Mouse (Mus musculus) gastrocnemius, postnatal 36 days (tissue): ENCODE measurements around the gene Prune1. TPM values are rescaled to one million over a fixed set of nuclear protein-coding genes. Genes with fewer than 3 reads are reported as not detected.
A peak's percentile ranks its signal among the peaks of the same experiment; 100 is the strongest.
"Not testable (repeated sequence)": the region's sequence is repeated elsewhere in the genome, so short reads cannot be mapped to it uniquely, and the experiment has no call there.

Source experiments
- DNase-seq, 2 experiments: peaks; one replicate each; pipeline ENCODE4 v3.0.0; 2022
- intact Hi-C: fragments of 180-260 bp; cut with DNase I; formaldehyde crosslinking; loops from one replicate; pipeline ENCODE4 v1.15.1; 2025
- total RNA-seq, 2 experiments: library from RNA; stranded (reverse); gene quantifications; 2 replicates each; pipeline ENCODE4 v1.2.3; 2021

The Prune1 gene
- total RNA-seq, 2 experiments from 2014 or later = 39.4 to 45.5 TPM

- DNase-seq = peak; percentile 79 to 80
- intact Hi-C loops = no loop called here
These were observed 53.6 kb downstream of the Prune1 start, which contains the start of gene Cdc42se1 for GRCm38 (mm10) chr3:95228148-95228893. Gene Cdc42se1 (plus strand): TSS chr3:95228732.

GRCm38 (mm10) chr3:95227214-95227613 is 54.7 kb downstream of the Prune1 start:
- intact Hi-C loops = no loop called here
- DNase-seq = no peak

DNA sequence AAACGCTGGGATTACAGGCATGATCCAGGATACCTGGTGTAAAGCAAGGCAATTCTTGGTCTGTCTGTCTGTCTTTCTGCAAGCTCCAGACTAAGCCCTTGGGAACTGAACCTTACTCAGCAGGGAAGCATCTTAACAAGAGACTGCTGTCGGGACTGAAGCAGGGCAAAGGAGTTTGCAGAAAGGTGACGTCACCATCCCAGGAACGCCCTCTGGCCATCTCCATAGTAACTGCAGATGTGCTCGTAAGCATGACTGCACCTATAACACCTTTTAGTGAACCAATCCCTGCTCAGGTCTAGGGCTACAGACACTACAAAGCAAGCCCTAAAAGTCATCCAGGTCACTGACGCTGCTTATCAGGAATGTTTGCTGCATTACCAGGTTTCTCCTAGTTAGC is 57.6 kb downstream of the Prune1 start:
- intact Hi-C loops = loop anchor here (5.0 kb wide), 1 partner anchor 38 kb away; no protein-coding TSS in a partner anchor
- DNase-seq = no peak

- DNase-seq = no peak
- intact Hi-C loops = loop anchor here (5.0 kb wide), 1 partner anchor 39 kb away; no protein-coding TSS in a partner anchor
These were observed 58.8 kb downstream of the Prune1 start for GRCm38 (mm10) chr3:95223041-95223440.

GRCm38 (mm10) chr3:95218466-95219137 is 63.3 kb downstream of the Prune1 start:
- DNase-seq = no peak
- intact Hi-C loops = loop anchor here (5.0 kb wide), 1 partner anchor 76 kb away; the partner anchor contains the start of gene Tnfaip8l2

- intact Hi-C loops = loop anchor here (5.0 kb wide), 1 partner anchor 75 kb away; the partner anchor contains the start of gene Tnfaip8l2
- peak; percentile 97 to 98 for DNase-seq
These were observed 64.4 kb downstream of the Prune1 start, which contains the start of gene Gabpb2 for GRCm38 (mm10) chr3:95217255-95218134. Gene Gabpb2 (minus strand): TSS chr3:95217916.

GRCm38 (mm10) chr3:95216655-95217254 is 65.1 kb downstream of the Prune1 start:
- intact Hi-C loops = loop anchor here (5.0 kb wide), 1 partner anchor 74 kb away; the partner anchor contains the start of gene Tnfaip8l2
- DNase-seq = no peak

DNA sequence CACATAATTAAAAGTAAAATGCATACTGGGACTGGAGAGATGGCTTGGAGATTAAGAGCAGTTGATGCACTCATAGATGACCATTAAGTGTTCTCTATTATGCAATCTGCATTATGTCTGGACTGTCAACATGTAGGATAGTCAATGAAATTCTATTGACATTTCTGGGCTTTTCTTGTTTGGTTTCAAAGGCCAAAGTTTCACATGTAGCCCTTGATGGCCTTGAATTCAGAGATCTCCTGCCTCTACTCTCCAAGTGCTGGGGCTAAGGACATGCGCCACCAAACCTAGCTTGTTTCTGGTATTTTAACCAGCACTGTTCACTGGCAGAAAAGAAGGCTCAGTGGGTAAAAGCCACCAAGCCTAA is 68.3 kb downstream of the Prune1 start:
- intact Hi-C loops = no loop called here
- DNase-seq = no peak

- intact Hi-C loops, DNase-seq: not testable (repeated sequence)
These were observed 68.8 kb downstream of the Prune1 start for GRCm38 (mm10) chr3:95212889-95213608.

GRCm38 (mm10) chr3:95210585-95210984 is 71.3 kb downstream of the Prune1 start:
- intact Hi-C loops = no loop called here
- no peak for DNase-seq

DNA sequence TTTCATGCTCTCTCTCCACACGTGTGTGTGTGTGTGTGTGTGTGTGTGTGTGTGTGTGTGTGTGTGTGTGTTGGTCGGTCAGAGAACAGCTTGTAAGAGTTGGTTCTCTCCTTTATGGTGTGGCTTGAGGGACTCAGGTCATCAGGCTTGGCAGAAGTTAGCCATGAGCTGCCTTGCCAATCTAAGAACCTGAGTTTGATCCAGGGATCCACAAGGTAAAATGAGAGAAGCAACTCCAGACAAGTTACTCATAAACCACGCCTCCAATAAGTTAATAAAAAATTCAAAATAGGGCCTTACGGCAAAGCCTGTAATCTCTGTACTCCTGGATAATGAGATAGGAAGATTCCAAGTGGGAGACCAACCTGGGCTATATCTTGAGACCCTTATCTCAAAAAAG is 73.6 kb downstream of the Prune1 start:
- DNase-seq = no peak
- intact Hi-C loops = loop anchor here (5.0 kb wide), 1 partner anchor 49 kb away; no protein-coding TSS in a partner anchor

DNA sequence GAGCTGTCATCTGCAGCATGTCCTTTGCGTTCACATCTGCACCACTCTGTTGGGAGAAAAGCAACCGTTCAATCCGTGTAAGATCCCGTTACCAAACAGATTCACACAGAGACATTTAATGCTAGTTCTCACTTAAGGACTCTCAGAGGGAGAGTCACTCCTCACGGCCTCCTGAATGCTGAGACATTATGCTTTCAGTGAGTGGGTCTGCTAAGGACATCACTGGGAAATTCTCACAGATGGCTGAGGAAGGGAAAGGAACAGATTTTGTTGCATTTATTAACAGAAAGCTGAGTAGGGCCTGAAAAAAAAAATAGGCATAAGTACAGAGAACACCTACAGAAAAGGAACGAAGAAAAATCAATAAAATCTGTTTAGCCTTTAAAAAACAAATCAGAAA is 78.0 kb downstream of the Prune1 start:
- DNase-seq = no peak
- intact Hi-C loops = no loop called here

Other genes with a start within 250 kb of the Prune1 start
- 100 to 1,000 TPM; 178 to 188 TPM for gene Psmd4, start 239.5 kb downstream of the Prune1 start, total RNA-seq
- 10 to 100 TPM; 20.2 to 24.8 TPM for gene Pip5k1a, start 175.1 kb downstream of the Prune1 start, total RNA-seq
- 10 to 100 TPM; 39.4 to 47.9 TPM for gene Vps72, start 171.1 kb downstream of the Prune1 start, total RNA-seq
- gene Tmod4, start 157.6 kb downstream of the Prune1 start, total RNA-seq = 100 to 1,000 TPM; 623 to 679 TPM
- 10 to 100 TPM; 21.7 to 27.3 TPM for gene Scnm1, start 148.1 kb downstream of the Prune1 start, total RNA-seq
- 1 to 10 TPM; 6.4 to 8.2 TPM for gene Lysmd1, start 148.0 kb downstream of the Prune1 start, total RNA-seq
- gene Tnfaip8l2, start 139.7 kb downstream of the Prune1 start, total RNA-seq = under 1 TPM; 0.38 to 0.69 TPM
- gene Sema6c, start 121.6 kb downstream of the Prune1 start, total RNA-seq = 10 to 100 TPM; 96.3 to 98.2 TPM
- 1 to 10 TPM; 6.6 to 8.0 TPM for gene Gabpb2, start 64.2 kb downstream of the Prune1 start, total RNA-seq
- gene Cdc42se1, start 53.3 kb downstream of the Prune1 start, total RNA-seq = 10 to 100 TPM; 14.2 to 18.4 TPM
- 10 to 100 TPM; 48.5 to 63.2 TPM for gene Mllt11, start 49.9 kb downstream of the Prune1 start, total RNA-seq
- not detected for gene Gm128, start 40.5 kb downstream of the Prune1 start, total RNA-seq
- not detected for gene Bnipl, start 30.9 kb downstream of the Prune1 start, total RNA-seq
- 10 to 100 TPM; 21.3 to 23.8 TPM for gene Mindy1, start 731 bp downstream of the Prune1 start, total RNA-seq
- under 1 TPM in 1 of 2 experiments, not detected in 1; 0.64 TPM for gene Anxa9, start 25.1 kb upstream of the Prune1 start, total RNA-seq
- gene Cers2, start 32.7 kb upstream of the Prune1 start, total RNA-seq = 10 to 100 TPM; 15.9 to 23.3 TPM
- gene Setdb1, start 75.1 kb upstream of the Prune1 start, total RNA-seq = 10 to 100 TPM in 1 of 2 experiments, 1 to 10 TPM in 1; 9.5 to 10.5 TPM
- not detected for gene 4930558C23Rik, start 120.8 kb upstream of the Prune1 start, total RNA-seq
- 10 to 100 TPM; 34.0 to 44.8 TPM for gene Arnt, start 152.3 kb upstream of the Prune1 start, total RNA-seq
- 1 to 10 TPM; 8.4 to 9.0 TPM for gene Ctsk, start 217.2 kb upstream of the Prune1 start, total RNA-seq
- 1 to 10 TPM; 3.0 to 5.9 TPM for gene Ctss, start 244.7 kb upstream of the Prune1 start, total RNA-seq